Mouse (Mus musculus) stomach, postnatal 0 days (tissue): ENCODE measurements around the gene Gm5426.

ENCODE experiments used
- CTCF ChIP-seq: IDR thresholded peaks from 2 replicates; pipeline ENCODE4 v1.5.1; 2016; ENCODE audit warnings: antibody characterized with exemption, low read depth, mild to moderate bottlenecking, moderate library complexity
- EP300 ChIP-seq: optimal IDR thresholded peaks from 2 replicates; pipeline ENCODE3; 2016; ENCODE audit warnings: antibody characterized with exemption

GRCm38 (mm10) chr10:96120821-96121220 lies 15.6 kb upstream of the Gm5426 start:
- TF ChIP-seq CTCF, result no peak
- no peak for TF ChIP-seq EP300
